Mouse (Mus musculus) liver, embryonic 14.5 days (tissue): ENCODE data around the gene Ppp1ca.

Experiments
- CTCF ChIP-seq: IDR thresholded peaks from 2 replicates; pipeline ENCODE4 v1.5.1; 2016; ENCODE audit warnings: antibody characterized with exemption, low read depth, control low read depth
- EP300 ChIP-seq: IDR thresholded peaks from 2 replicates; pipeline ENCODE4 v1.6.1; 2016; ENCODE audit warnings: antibody characterized with exemption, low read depth

DNA sequence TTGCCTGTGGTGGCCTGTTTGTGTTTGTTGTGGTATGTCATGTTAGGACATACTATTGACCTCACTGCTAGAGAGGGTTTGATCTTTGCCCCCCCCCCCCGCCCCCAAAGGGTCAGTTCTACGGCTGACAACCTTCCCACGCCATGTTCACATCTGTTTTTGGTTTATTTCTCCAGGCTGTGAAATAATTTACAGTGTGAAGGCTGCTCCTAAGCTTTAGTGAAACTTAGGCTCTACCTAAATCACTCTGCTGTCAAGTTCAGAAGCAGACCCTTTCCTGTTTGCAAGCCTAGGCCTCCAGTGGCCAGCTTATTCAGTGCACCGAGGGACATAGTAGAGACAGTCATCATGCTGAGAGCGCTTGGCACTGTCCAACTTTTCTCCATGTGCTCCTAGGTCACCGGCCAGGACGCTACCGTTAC, 48.4 kb downstream of the Ppp1ca start:
- TF ChIP-seq CTCF: no peak
- no peak for TF ChIP-seq EP300
